Mouse (Mus musculus): ENCODE measurements around the gene Cers6.

- TF ChIP-seq POLR2A (IDR thresholded peaks at IDR 0.05; ENCODE audit: insufficient read depth, low read depth, low read length) (no peak), CTCF (IDR thresholded peaks at IDR 0.05; ENCODE audit: insufficient read depth, low read depth, low read length) (no peak)
Measured at GRCm38 (mm10) chr2:68983431-68983830, 122.2 kb downstream of the Cers6 start.

Measured in olfactory bulb, adult 2 months (tissue).